Mouse (Mus musculus): ENCODE results near the gene Erc1.
"Not testable (repeated sequence)": the region's sequence is repeated elsewhere in the genome, so short reads cannot be mapped to it uniquely, and the experiment has no call there.

Gene Erc1

DNA sequence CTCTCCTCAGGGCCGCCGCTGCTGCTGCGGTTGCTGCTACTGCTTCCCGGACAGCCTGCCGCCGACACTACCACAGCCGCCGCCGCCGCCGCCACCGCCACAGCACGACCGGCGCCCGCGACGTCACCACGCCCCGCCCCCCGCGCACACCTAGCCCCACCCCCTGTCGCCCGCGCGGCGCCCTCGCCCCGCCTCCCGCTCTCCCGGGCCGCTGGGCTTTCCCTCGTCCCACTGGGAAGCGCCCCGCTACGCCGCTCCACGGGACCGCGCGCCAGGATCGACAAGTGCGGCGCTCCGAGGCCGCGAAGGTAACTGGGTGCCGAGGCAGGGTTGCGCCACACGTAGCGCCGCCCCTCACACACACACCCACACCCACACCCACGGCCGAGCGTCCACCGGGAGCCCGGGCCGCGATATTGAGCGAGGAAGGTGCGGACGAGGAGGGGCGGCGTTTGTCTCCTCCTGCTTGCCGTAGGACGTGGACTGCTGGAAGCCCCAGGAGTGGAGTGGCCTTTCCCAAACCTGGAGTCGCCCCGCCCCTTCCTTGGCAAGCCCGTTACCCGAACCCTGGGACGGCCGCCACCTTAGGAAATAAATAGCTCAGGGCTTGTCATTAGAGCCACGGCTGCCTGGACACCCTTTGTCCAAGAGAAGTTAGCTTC, at the start of gene Erc1:
Gene Erc1 (minus strand): TSS at position 134 of the 662 bp plus-strand sequence.
- in situ Hi-C loops (cut with MboI, MseI): no loop called here

GRCm38 (mm10) chr6:119892711-119893110, 44.7 kb upstream of the Erc1 start:
- in situ Hi-C loops (cut with MboI, MseI): no loop called here

DNA sequence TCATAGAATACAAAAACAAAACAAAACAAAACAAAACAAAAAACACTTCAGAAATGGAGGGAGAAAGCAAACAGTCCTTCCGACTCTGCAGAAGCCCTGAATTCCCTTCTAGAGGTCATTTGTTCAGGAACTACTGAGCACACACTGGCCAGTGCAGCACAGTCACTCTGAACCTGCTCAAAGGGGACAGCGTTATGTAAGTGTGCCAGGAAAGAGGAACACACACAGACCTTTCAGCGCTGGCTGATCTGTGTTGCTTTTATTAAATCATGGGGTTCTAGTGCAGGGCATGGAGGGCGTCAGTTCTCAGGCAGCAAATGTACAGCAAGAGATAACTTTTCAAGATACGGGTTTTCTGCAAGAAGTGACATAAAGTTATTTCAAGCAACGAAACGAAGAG, 35.2 kb upstream of the Erc1 start:
- in situ Hi-C loops (cut with MboI, MseI): loop anchor here (5.0 kb wide), 1 partner anchor 429 kb away; no protein-coding TSS in a partner anchor

GRCm38 (mm10) chr6:119864341-119865034, 16.5 kb upstream of the Erc1 start:
- in situ Hi-C loops (cut with MboI, MseI): no loop called here

DNA sequence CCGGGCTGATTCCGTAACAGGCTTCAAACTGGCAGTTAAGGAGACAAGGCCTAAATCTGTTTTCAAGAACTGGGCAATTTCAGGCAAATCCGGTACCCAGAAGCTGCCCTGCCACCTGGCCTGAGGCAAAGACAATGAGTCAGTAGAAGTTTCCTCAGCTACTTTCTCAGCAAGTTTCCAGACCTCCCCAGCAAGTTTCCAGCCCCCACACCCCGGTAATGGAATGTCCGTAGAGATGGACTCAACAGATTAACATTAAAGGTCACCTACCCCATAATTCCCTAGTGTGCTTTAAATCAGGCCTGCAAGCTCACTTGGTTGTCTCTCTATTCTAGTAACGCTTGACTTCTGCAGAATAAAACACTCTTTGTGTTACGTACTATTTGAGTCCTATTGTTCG, 13.6 kb upstream of the Erc1 start:
- in situ Hi-C loops (cut with MboI, MseI): no loop called here

DNA sequence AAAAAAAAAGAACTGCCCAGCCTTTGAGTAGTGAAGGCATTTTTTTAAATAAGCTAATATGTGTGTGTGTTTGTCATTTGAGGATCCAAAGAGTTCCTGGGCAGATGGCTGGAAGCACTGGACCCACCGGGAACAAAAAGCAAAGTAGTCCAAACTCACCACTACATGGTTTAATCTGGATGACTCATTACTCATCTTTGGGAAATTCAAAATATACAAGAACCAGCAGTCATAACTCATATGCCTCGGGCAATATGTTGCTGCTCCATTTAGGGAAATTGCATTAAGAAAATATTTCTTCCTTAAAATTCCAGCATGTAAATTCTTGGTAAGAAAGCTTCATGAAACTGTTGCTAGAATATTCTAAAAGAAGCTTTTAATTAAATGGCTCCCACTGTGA, 12.3 kb upstream of the Erc1 start:
- in situ Hi-C loops (cut with MboI, MseI): no loop called here

- in situ Hi-C loops (cut with MboI, MseI): no loop called here
These were observed 7.5 kb upstream of the Erc1 start for GRCm38 (mm10) chr6:119855471-119855870.

- in situ Hi-C loops (cut with MboI, MseI): no loop called here
These were observed 6.2 kb upstream of the Erc1 start for GRCm38 (mm10) chr6:119854156-119854555.

DNA sequence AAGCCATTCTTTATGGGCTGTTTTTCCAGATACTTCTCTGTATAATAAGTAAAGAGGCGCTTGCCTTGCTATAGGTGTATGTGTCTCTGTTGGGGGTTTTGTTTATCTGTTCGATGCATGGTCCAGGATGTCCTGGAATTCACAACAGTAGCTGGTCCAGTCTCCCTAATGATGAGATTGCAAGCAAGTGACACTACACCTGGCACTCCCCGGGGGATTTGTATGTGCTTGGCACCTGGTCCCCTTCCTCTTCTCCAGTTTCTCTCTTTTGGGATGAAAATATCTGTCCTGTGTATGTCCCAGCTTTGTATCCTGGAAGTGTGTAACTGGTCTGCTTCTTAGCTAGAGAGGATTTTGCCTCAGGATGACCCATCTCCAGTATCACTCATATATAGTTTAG, 1.9 kb upstream of the Erc1 start:
- in situ Hi-C loops (cut with MboI, MseI): no loop called here

DNA sequence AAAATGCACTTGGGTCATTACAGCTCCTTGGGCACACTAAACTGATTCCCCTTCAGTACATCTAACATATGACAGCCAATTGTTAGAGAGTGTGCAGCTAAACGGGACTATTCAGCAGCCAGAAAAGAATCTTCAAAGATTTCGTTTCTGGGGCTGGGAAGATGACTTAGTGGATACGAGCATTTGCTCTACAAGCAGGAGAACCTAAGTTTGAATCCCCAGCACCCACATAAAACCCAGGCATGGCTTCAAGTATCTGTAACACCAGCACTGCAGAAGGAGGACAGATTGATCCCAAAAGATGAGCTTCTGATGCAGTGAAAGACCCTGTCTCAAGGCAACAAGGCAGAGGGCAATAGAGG, 1.4 kb upstream of the Erc1 start:
- in situ Hi-C loops (cut with MboI, MseI): no loop called here

DNA sequence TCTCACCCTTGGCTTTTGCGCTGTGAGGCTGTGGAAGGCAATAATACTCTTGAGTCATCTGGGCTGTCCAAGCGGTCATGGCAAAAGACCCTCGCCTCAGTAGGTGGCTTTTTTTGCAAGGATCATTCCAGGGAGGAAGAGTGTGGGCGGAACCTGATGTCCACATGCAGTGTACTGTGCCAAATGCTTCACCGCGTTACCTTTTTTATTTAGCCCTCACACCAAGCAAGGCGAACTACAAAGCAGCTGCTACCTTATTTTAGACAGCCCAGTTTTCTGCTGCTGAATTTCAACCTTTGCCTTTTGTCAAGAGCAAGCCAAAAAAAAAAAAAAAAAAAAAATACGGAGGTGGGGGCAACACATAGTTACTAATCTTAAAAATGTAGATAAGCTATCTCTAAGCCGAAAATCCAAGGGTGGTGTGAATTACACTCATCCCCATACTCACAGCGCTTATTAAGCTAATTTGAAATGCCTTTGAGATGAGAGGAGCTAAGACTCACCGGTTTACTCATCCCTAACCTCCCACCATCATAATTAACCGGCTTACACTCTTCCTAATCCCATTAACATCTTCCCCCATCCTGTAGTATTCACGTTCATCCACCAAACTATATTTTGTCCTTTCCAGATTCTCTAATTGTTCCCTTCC, 855 bp upstream of the Erc1 start:
- in situ Hi-C loops (cut with MboI, MseI): no loop called here

GRCm38 (mm10) chr6:119847518-119848033, 391 bp downstream of the Erc1 start:
- in situ Hi-C loops (cut with MboI, MseI): no loop called here

- in situ Hi-C loops (cut with MboI, MseI): no loop called here
These were observed 1.0 kb downstream of the Erc1 start for GRCm38 (mm10) chr6:119846751-119847517.

DNA sequence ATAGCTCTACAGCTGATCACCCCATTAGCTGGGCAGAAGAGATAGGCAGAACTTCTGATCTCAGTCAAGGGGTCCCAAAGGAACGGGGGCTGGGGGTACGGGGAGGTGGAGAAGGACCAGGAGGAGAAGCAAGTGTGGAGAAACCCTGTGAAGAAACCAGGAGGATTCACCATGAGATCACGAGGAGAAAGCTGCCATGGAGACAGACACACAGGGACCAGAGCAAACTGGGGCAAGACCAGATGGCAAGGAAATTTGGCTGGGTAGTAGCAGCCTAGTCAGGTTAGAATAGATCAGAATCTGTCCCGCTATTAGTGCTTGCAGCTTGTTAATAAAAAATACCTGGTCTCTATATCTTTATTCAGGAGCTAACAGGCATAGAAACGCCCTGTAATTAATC, 18.0 kb downstream of the Erc1 start:
- in situ Hi-C loops (cut with MboI, MseI): loop anchor here (10.0 kb wide), 1 partner anchor 945 kb away; the partner anchor contains the start of gene Slc25a18

- in situ Hi-C loops (cut with MboI, MseI): no loop called here
These were observed 19.8 kb downstream of the Erc1 start for GRCm38 (mm10) chr6:119828165-119828564.

- in situ Hi-C loops (cut with MboI, MseI): no loop called here
These were observed 21.3 kb downstream of the Erc1 start for GRCm38 (mm10) chr6:119826701-119827100.

DNA sequence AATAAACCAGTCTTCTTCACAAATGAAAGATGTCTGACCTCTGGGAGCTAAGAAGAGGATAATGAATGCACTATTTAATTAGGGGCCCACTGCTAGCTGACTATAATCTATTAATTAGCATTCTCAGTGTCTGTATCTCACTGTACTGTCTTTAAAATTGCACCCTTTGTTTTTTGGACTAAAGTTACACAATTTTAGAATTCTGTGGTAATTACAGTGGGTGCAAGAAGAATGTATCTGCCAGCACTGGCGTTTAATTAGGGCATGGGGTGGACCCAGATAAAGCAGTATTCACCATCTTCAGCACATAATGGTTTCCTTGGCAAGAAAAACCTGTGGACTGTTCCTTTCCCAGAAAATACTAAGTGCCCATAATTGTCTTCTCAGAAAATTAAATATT, 25.8 kb downstream of the Erc1 start:
- in situ Hi-C loops (cut with MboI, MseI): no loop called here

- in situ Hi-C loops (cut with MboI, MseI): no loop called here
These were observed 26.8 kb downstream of the Erc1 start for GRCm38 (mm10) chr6:119821158-119821557.

- in situ Hi-C loops (cut with MboI, MseI): no loop called here
These were observed 29.4 kb downstream of the Erc1 start for GRCm38 (mm10) chr6:119818541-119818940.

DNA sequence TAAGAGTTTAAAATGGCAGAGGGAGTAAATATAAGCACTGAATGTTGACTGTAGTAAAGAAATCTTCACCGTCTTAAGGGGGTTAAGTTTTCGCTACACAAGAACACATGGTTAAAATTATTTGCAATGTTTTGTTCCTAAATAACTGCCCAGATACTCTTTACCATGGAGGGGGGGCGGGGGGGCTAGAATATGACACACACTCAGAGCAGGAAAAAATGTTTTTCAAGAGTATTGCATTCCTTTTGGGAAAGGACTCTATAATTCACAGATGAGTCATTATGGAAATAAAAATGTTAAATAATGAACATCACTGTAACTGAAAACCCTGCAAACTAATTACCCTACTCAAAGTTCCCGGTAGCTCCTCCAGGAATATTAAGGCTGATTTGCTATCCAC, 32.5 kb downstream of the Erc1 start:
- in situ Hi-C loops (cut with MboI, MseI): no loop called here

GRCm38 (mm10) chr6:119813055-119813454, 34.9 kb downstream of the Erc1 start:
- in situ Hi-C loops (cut with MboI, MseI): not testable (repeated sequence)
